ENCODE assay signal across 8 mouse cellular contexts in genomic region chr8:122775285-122776155, GRCm38 (mm10). TPM values are rescaled to one million over a fixed set of nuclear protein-coding genes. Genes with fewer than 3 reads are reported as not detected.
DNase-seq lines count a peak whose midpoint lies in the region; ATAC-seq and TF ChIP-seq lines count a peak whose summit lies in the region.

TSS of gene Acsf3 (plus strand) at chr8:122775486.

- 2% methylated on average over 50 of the region's 50 CpGs for WGBS in forebrain, embryonic 10.5 days
- WGBS in heart, embryonic 14.5 days = 3% methylated on average over 50 of the region's 50 CpGs
- WGBS in liver, embryonic 14.5 days (ENCODE audit: insufficient replicate concordance) = 2% methylated on average over 50 of the region's 50 CpGs
- 2% methylated on average over 50 of the region's 50 CpGs for WGBS in neural tube, embryonic 12.5 days

- TF ChIP-seq EP300 in liver, embryonic 14.5 days (IDR thresholded peaks at IDR 0.05; ENCODE audit: low read depth) = 0 out of 2 replicates have a peak, but pooled peaks have one; percentile 22

- peaks cover 9% of the 10 kb centered on the region for H3K4me1 ChIP-seq in E14TG2a.4 (replicated peaks; ENCODE audit: low read depth, low read length)
- peaks cover 6% of the 10 kb centered on the region; the same call in 1 of the 2 replicates for H3K4me1 ChIP-seq in brown adipose tissue, adult 24 weeks (ENCODE audit: control insufficient read depth, insufficient read depth, insufficient read length, low read length)
- peaks cover 15% of the 10 kb centered on the region for H3K4me1 ChIP-seq in forebrain, embryonic 10.5 days
- H3K4me1 ChIP-seq in heart, embryonic 14.5 days (ENCODE audit: control insufficient read depth in 2 of 2, insufficient read depth in 2 of 2, low read length in 2 of 2) = peaks cover 3 to 5% of the 10 kb centered on the region in 2 experiments
- peaks cover 0 to 17% of the 10 kb centered on the region in 2 experiments; a peak in 3 of 4 replicates for H3K4me1 ChIP-seq in liver, embryonic 14.5 days (replicated peaks; ENCODE audit: control insufficient read depth in 2 of 2, insufficient read depth in 2 of 2, low read length in 1 of 2)
- H3K4me1 ChIP-seq in neural tube, embryonic 12.5 days = peaks cover 11% of the 10 kb centered on the region; the same call in 1 of the 2 replicates

- peak within 1 kb of the TSS; percentile 91 for H3K9ac ChIP-seq in heart, embryonic 14.5 days (ENCODE audit: low read length)
- H3K9ac ChIP-seq in liver, embryonic 14.5 days (replicated peaks) = peak within 1 kb of the TSS; percentile 84
- H3K9ac ChIP-seq in neural tube, embryonic 12.5 days = peak within 1 kb of the TSS; percentile 87

- H3K27me3 ChIP-seq in E14TG2a.4 (ENCODE audit: insufficient read depth, low read length) = peaks cover 8% of the 10 kb centered on the region; the same call in 1 of the 2 replicates
- H3K27me3 ChIP-seq in forebrain, embryonic 10.5 days (ENCODE audit: poor library complexity, severe bottlenecking) = peaks cover 21% of the 10 kb centered on the region; the same call in 1 of the 2 replicates
- H3K27me3 ChIP-seq in heart, embryonic 14.5 days (ENCODE audit: control insufficient read depth, insufficient read depth, low read length) = peaks cover 27% of the 10 kb centered on the region; the same call in 1 of the 2 replicates
- H3K27me3 ChIP-seq in liver, embryonic 14.5 days (ENCODE audit: control insufficient read depth, insufficient read depth, low read length) = no peaks in the 10 kb centered on the region; the same call in 1 of the 2 replicates
- H3K27me3 ChIP-seq in neural tube, embryonic 12.5 days (replicated peaks) = 0 out of 2 replicates have a peak, but pooled peaks cover 10% of the 10 kb centered on the region

- peak within 1 kb of the TSS; percentile 92 for H3K4me2 ChIP-seq in heart, embryonic 14.5 days (ENCODE audit: low read length)
- H3K4me2 ChIP-seq in liver, embryonic 14.5 days (ENCODE audit: low read depth) = peak within 1 kb of the TSS; percentile 86
- H3K4me2 ChIP-seq in neural tube, embryonic 12.5 days (replicated peaks) = peak within 1 kb of the TSS; percentile 89

- H3K9me3 ChIP-seq in E14TG2a.4 (ENCODE audit: low read length) = no peaks in the 10 kb centered on the region
- no peaks in the 10 kb centered on the region for H3K9me3 ChIP-seq in forebrain, embryonic 10.5 days
- H3K9me3 ChIP-seq in heart, embryonic 14.5 days (ENCODE audit: control insufficient read depth, low read length) = no peaks in the 10 kb centered on the region
- no peaks in the 10 kb centered on the region for H3K9me3 ChIP-seq in liver, embryonic 14.5 days (ENCODE audit: control insufficient read depth, low read length)
- no peaks in the 10 kb centered on the region for H3K9me3 ChIP-seq in neural tube, embryonic 12.5 days

- ATAC-seq in heart, embryonic 14.5 days (ENCODE audit: insufficient number of reproducible peaks, insufficient read depth, low FRiP score, low read depth) = peak; percentile 19
- ATAC-seq in liver, embryonic 14.5 days (ENCODE audit: insufficient read depth) = peak; percentile 61
- peak; percentile 65 for ATAC-seq in neural tube, embryonic 12.5 days (ENCODE audit: low FRiP score, low read depth)

- H3K27ac ChIP-seq in brown adipose tissue, adult 24 weeks (replicated peaks; ENCODE audit: low read depth, low read length) = peak within 1 kb of the TSS; percentile 58
- peak within 1 kb of the TSS; percentile 86 for H3K27ac ChIP-seq in forebrain, embryonic 10.5 days
- H3K27ac ChIP-seq in heart, embryonic 14.5 days (replicated peaks in 1 of 2; ENCODE audit: control insufficient read depth in 1 of 2, insufficient read depth in 1 of 2, low read depth in 2 of 2, low read length in 2 of 2) = 0 out of 4 replicates have a peak within 1 kb of the TSS, but pooled peaks of 1 of the 2 experiments have one; percentile 17
- H3K27ac ChIP-seq in liver, embryonic 14.5 days = no peak within 1 kb of the TSS
- H3K27ac ChIP-seq in neural tube, embryonic 12.5 days = no peak within 1 kb of the TSS

- DNase-seq in forebrain, embryonic 10.5 days (ENCODE audit: extremely low spot score, low spot score) = peak; percentile 76
- DNase-seq in kidney, postnatal 10 days = peak; percentile 71
- DNase-seq in liver, embryonic 14.5 days (ENCODE audit: low read depth in 3 of 3, low spot score in 3 of 3) = peak; percentile 31 to 45 (median 33)
- peak; percentile 78 for DNase-seq in testis, postnatal 10 days (ENCODE audit: low spot score)

- no peak for TF ChIP-seq CTCF in E14TG2a.4 (conservative IDR thresholded peaks at IDR 0.05; ENCODE audit: low read length)
- TF ChIP-seq CTCF in liver, embryonic 14.5 days (IDR thresholded peaks at IDR 0.05; ENCODE audit: low read depth) = no peak

- H3K4me3 ChIP-seq in E14TG2a.4 (replicated peaks; ENCODE audit: low read length) = peak within 1 kb of the TSS; percentile 88
- H3K4me3 ChIP-seq in brown adipose tissue, adult 24 weeks (ENCODE audit: insufficient read depth, low read depth, low read length) = peak within 1 kb of the TSS; percentile 73
- H3K4me3 ChIP-seq in forebrain, embryonic 10.5 days = peak within 1 kb of the TSS; percentile 70
- H3K4me3 ChIP-seq in heart, embryonic 14.5 days (ENCODE audit: control insufficient read depth in 1 of 2, insufficient read depth in 1 of 2, low read depth in 1 of 2, low read length in 2 of 2) = peak within 1 kb of the TSS; percentile 79 to 88
- H3K4me3 ChIP-seq in liver, embryonic 14.5 days (ENCODE audit: insufficient read depth in 1 of 2, low read depth in 2 of 2, low read length in 2 of 2) = peak within 1 kb of the TSS; percentile 74 to 88
- peak within 1 kb of the TSS; percentile 76 for H3K4me3 ChIP-seq in neural tube, embryonic 12.5 days

- peaks cover 9% of the 10 kb centered on the region for H3K36me3 ChIP-seq in E14TG2a.4 (ENCODE audit: insufficient read depth, low read length)
- peaks cover 3% of the 10 kb centered on the region for H3K36me3 ChIP-seq in forebrain, embryonic 10.5 days (replicated peaks)
- H3K36me3 ChIP-seq in heart, embryonic 14.5 days (ENCODE audit: control insufficient read depth, insufficient read depth, low read length) = 0 out of 2 replicates have a peak, but pooled peaks cover 6% of the 10 kb centered on the region
- no peaks in the 10 kb centered on the region for H3K36me3 ChIP-seq in liver, embryonic 14.5 days (replicated peaks; ENCODE audit: control insufficient read depth, insufficient read depth, low read depth)
- H3K36me3 ChIP-seq in neural tube, embryonic 12.5 days = peaks cover 7% of the 10 kb centered on the region; the same call in 1 of the 2 replicates

RNA-seq across cellular contexts. Expression of gene Acsf3, which starts in this region (rescaled TPM):
- polyA plus RNA-seq in brown adipose tissue, adult 24 weeks (2012; ENCODE audit: insufficient read depth, insufficient read length, missing spikeins) = 102 and 104 TPM in 2 replicates
- 19.0 and 19.1 TPM in 2 replicates for polyA plus RNA-seq in forebrain, embryonic 10.5 days (2016; fragmentation: Nextera tagmentation; extraction: Ambion mirVana)
- polyA plus RNA-seq in heart, embryonic 14.5 days (2014; fragmentation: Nextera tagmentation; extraction: Ambion mirVana) = 15.1 and 15.4 TPM in 2 replicates
- 4.9 and 5.4 TPM in 2 replicates for polyA plus RNA-seq in liver, embryonic 14.5 days (2012; rRNA removed)
- 5.7 and 6.6 TPM in 2 replicates for polyA plus RNA-seq in liver, embryonic 14.5 days (2014; fragmentation: Nextera tagmentation; extraction: Ambion mirVana)
- polyA plus RNA-seq in neural tube, embryonic 12.5 days (2016; fragmentation: Nextera tagmentation; extraction: Ambion mirVana) = 16.6 and 18.3 TPM in 2 replicates

Comparison
In these comparisons a context has a peak if more than half of its experiments do, and no peak if none do; other contexts are left out.
1. H3K27ac ChIP-seq: peak in brown adipose tissue, adult 24 weeks (single experiment) and forebrain, embryonic 10.5 days (single experiment); none in liver, embryonic 14.5 days (single experiment) and neural tube, embryonic 12.5 days (single experiment).
2. Peak in every context shown above with its lines, with median percentiles within 50 percentile points of each other: H3K4me3 ChIP-seq, DNase-seq, ATAC-seq, H3K4me2 ChIP-seq and H3K9ac ChIP-seq.